Mouse (Mus musculus) forelimb bud, embryonic 11.5 days (tissue): Measurements from ENCODE around the gene Suz12.
A peak's percentile ranks its signal among the peaks of the same experiment; 100 is the strongest.

Experiments
- DNase-seq: peaks from one replicate; pipeline ENCODE4 v3.0.0-alpha.2; 2012; ENCODE audit warnings: low read depth, low spot score

The Suz12 gene

DNA sequence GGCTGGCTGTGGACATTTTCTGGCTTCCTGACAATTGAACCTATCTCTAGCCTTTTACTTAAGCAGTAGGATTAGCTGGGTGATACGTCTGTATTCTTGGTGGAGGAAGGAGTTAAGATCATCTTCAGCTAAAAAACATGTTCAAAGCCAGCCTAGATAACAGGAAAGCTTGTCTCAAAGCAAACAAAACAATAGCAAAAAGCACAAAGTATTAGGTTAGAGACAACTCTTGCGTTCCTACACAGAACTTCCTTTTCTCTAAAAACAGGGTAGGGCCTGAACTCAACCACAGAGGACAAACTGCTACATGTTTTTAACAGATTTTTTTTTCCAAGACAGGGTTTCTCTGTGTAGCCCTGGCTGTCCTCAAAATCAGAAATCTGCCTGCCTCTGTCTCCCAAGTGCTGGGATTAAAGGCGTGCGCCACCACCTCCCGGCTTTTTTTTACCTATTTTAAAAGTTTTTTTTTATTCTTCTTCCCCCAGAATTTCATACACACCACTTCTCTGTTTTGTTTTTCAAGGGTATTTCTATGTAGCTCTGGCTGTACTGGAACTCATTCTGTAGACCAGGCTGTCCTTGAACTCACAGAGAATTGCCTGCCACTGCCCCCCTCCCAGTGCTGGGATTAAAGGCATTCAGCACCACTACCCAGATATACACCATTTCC is 82.8 kb downstream of the Suz12 start:
- no peak for DNase-seq

DNA sequence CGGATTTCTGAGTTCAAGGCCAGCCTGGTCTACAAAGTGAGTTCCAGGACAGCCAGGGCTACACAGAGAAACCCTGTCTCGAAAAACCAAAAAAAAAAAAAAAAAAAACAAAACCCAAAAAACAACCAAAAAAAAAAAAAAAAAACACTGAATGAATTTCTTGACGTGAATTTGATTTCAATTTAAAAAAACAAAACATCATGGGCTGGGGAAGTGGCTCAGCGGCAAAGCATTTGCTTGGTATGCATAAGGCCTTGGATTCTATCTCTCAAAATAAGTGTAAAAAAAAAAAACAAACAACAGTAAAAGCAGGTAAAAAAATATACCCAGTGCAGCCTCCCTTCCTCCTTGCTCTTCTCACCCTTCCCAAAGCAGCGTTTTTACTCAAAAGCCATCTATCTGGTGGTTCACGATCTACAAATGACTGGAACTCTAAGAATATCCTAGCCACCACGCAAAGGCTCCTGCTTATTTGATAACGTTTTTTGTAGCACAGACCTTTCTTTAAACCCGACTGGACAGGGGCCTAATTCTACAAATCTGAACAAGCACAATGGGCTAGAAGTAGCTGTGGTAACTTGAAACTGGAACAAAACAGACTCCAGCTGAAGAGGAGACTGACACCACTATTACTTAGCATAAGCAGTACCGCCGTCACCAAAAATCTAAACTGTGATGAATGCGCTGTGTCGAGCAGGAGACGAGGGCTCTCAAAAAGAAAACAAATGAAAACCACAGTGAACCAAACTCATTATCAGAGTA is 85.1 kb downstream of the Suz12 start:
- no peak for DNase-seq

DNA sequence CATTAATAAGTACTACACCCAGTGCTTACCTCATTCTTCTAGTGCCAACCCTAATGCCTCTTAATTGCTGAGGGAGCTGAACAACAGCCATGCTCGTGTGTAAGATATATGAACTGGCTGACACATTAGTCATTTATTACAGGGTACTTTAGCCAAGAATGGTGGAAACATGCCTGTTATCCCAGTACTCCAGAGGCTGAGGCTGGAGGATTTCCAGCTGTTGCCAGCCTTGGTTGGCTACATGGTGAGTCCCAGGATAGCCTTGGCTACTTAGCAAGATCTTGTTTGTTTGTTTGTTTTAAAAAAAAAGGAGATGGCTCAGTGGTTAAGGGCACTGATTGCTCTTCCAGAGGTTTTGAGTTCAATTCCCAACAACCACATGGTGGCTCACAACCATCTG is 85.9 kb downstream of the Suz12 start:
- no peak for DNase-seq

DNA sequence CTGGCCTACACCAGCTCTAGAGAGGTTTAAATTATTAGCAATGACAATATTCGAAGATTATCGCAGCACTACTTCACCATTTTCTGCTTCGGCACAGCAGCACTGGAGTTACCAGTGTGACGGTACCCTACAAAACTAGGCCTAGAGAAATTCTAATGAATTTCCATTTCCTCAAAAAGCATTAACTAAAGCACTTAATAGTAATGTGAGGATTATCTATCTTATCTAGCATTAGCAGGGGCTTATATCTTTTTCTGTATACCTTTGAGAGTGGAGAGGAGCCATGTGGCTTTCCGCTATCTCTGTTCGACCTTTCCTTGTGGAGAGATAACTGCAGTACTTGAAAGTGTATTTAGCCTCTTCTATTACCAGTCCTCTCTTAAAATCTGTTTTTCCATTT is 86.8 kb downstream of the Suz12 start:
- DNase-seq: no peak

DNA sequence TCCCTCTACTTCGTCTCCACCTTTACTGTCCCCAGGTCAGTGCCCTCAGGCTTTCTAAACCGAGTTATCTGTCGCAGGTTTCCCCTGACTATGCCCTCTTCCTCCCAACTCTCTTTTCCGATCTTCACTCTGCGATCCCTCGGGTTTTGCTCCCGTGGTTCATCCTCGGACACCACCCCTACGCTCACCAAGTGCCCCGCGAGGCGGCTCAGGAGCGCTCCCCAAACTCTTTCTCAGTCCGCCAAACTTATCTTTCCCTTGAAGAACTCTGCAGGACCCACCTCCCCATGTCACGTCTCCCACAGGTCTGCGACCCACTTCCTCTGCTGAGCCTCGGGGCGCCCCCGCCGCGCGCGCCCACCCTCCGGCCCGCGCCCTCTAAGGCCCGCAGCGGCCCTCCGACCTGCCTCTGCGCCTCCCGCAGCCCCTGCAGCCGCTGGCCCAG is 87.5 kb downstream of the Suz12 start:
- DNase-seq: no peak

DNA sequence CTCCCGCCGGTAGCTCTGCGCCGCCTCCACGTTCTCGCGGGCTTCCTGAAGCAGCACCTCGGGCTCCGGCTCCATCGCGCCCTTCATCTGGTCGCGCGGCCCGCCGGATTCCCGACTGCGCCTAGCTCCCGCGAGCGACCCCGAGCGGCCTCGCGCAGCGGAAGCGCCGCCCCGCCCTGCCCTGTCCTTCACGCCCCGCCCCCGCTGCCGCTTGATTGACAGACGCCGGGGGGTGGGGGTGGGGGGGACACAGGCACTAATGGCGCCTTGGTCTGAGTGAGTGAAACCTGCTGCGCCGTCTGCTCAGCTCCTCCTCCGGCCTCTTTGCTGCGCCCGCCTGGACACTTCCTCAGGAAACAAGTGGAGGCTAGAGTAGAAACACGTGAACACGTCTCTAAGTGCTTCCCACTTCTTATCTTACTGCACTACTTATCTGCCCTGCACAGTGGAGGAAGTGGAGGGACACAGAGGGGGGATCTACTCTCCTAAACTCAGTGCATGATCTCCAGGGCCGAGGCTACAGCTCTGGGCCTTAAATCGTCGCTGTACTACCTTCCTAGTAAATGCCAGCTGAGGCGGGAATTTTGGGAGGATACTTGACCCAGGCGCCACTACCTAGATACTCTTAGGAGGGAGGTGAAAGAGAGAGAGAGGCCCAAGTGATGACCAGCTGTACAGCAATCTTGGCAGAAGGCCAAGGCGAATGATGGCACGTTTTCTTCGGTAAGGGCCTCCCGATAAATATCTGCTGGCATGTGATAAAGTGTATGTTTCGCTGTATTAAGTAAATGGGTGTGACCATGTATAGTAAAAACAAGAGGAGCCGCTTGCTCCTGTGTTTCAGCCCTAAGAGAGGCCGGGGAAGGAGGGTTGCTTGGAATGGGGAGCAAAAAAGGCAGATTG is 88.2 kb downstream of the Suz12 start, which contains the start of gene Crlf3:
Gene Crlf3, minus strand, starts transcription at position 166 of the 903 bp plus-strand sequence.
- peak; percentile 88 for DNase-seq

DNA sequence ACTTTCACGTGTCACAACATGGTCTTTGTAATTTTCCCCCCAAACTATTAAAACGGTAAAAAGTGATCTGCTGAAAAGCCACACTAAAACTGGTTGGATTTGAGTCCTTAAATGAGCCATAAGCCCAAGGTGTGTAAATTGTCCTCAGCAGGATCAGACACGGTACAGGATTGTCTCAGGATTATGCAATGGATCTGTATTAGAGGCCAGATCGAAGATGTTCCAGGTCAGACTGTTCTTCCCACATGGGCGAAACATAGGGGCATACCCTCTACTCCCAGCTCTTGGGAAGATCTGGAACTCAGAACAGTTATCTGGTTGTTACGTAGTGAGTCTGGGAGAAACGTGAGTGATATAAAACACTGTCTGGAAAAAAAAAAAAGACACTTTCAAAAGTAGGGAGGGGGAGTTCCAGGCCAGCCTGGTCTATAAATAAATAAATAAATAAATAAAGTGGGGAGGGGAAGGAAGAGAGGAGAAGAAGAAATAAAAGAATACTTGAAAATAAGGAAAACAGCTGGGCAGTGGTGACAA is 88.9 kb downstream of the Suz12 start:
- DNase-seq: no peak
